Mouse (Mus musculus) gastrocnemius, adult 2 months (tissue): ENCODE results near the gene Gm1043. TPM values are rescaled to one million over a fixed set of nuclear protein-coding genes. Genes with fewer than 3 reads are reported as not detected.
A peak's percentile ranks its signal among the peaks of the same experiment; 100 is the strongest.

Experiments used
- DNase-seq: peaks from one replicate; pipeline ENCODE4 v3.0.0; 2022
- H3K27ac ChIP-seq: fragments of 200-600 bp; 2 replicates; pipeline ENCODE4 v1.8.1; 2022; ENCODE audit warnings: mild to moderate bottlenecking
- H3K4me3 ChIP-seq: fragments of 200-600 bp; 2 replicates; pipeline ENCODE4 v1.8.1; 2022; ENCODE audit warnings: mild to moderate bottlenecking, moderate library complexity
- CTCF ChIP-seq: fragments of 200-600 bp; IDR thresholded peaks from 2 replicates; pipeline ENCODE4 v1.8.1; 2022; ENCODE audit warnings: antibody characterized with exemption, mild to moderate bottlenecking, moderate library complexity
- intact Hi-C: fragments of 180-260 bp; cut with DNase I; formaldehyde crosslinking; loops from one replicate; pipeline ENCODE4 v1.15.1; 2025
- total RNA-seq, 2 experiments: library from RNA; stranded (reverse); gene quantifications; 2 replicates each; pipeline ENCODE4 v1.2.3; 2021

The Gm1043 gene
- total RNA-seq, 2 experiments from 2014 or later, result not detected

- no peak overlapping the region for H3K27ac ChIP-seq
Measured at GRCm38 (mm10) chr5:37246138-37246910, 161.2 kb downstream of the Gm1043 start.

GRCm38 (mm10) chr5:37247456-37247855 is 162.3 kb downstream of the Gm1043 start:
- no peak for TF ChIP-seq CTCF
- no peak overlapping the region for H3K27ac ChIP-seq
- intact Hi-C loops, result no loop called here
- no peak for DNase-seq
- H3K4me3 ChIP-seq, result no peak overlapping the region

More at GRCm38 (mm10) chr5:37246138-37246910, 161.2 kb downstream of the Gm1043 start:
- no peak for DNase-seq
- H3K4me3 ChIP-seq, result peak overlapping the region; percentile 71
- intact Hi-C loops, result no loop called here
- TF ChIP-seq CTCF, result no peak

GRCm38 (mm10) chr5:37248870-37249269 is 163.7 kb downstream of the Gm1043 start:
- H3K27ac ChIP-seq, result no peak overlapping the region
- TF ChIP-seq CTCF, result no peak
- no peak overlapping the region for H3K4me3 ChIP-seq
- intact Hi-C loops, result no loop called here
- DNase-seq, result no peak

DNA sequence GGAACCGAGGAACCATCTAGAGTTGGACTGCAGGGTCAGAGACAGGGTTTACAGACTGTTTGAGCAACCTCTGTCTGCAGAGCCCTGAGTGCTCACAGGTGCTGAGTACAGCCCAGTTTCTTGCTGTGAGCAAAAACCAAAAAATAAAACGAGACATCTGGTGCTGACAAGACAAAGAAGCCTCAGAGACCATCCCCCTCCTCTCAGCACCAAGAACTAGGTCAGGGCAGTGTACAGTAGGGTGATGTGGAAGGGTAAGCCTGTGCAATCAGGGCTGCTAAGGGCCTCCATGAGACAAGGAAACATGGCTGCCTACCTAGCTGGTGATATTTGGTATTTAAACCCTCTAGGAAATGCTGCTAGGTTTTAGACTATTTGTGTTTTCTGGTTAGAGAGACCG is 166.4 kb downstream of the Gm1043 start:
- H3K4me3 ChIP-seq, result no peak overlapping the region
- no peak overlapping the region for H3K27ac ChIP-seq
- intact Hi-C loops, result no loop called here
- TF ChIP-seq CTCF, result no peak
- no peak for DNase-seq

DNA sequence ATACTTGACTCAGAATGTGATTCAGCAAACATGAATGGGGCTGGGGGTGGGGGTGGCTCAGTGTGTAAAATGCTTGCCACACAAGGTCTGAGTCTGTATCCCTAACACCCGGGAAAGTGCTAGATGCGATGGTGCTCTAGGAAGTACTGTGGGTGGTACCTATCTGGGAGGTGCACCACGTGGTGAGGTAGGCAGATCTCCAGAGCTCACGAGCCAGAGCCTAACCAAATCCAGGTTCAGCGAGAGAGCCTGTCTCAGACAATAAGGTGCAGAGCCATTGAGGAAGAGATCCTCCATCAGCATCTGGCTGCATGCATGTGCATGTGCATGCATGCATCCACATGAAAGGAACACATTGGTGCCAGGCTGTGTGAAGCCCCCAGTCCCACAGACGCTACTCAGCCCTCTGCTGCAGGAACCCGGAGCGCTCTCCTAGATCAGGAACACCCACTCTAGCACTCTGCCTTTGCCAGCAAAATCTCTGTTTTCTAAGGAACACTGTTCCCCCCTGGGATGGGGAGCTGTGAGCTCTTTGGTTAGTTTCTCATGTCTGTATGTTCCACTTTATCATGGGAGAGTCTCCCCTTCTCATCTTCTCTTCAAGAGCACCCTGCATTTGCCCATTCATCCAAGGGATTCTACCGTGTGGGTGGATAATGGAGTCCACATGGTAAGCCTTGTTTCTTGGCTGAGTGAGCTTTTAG is 167.1 kb downstream of the Gm1043 start:
- intact Hi-C loops, result no loop called here
- no peak for DNase-seq
- no peak for TF ChIP-seq CTCF
- no peak overlapping the region for H3K4me3 ChIP-seq
- H3K27ac ChIP-seq, result no peak overlapping the region

DNA sequence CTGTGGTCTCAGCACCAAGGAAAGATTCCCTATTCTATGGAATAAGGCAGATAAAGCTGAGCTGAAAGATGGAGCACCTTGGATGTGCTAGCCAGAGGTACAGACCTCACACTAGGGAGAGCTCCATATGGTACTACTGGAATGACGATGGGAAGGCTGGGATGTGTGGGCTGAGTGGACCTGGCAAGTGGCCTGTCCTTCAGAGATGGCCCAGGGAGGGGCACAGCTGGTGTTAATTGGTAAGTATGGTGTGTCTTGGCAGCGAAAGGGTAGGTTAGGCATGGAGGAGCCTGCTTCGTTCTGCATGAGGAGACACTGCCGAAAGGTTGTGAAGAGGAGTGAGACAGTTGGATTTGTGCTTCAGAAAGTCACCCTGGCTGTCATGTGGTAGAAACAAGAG is 169.4 kb downstream of the Gm1043 start:
- intact Hi-C loops, result no loop called here
- DNase-seq, result no peak
- H3K27ac ChIP-seq, result no peak overlapping the region
- no peak overlapping the region for H3K4me3 ChIP-seq
- no peak for TF ChIP-seq CTCF

- Histone ChIP-seq H3K4me3 (no peak overlapping the region), H3K27ac (no peak overlapping the region)
- no peak for TF ChIP-seq CTCF
- intact Hi-C loops, result no loop called here
- DNase-seq, result no peak
Measured at GRCm38 (mm10) chr5:37256823-37257222, 171.7 kb downstream of the Gm1043 start.

GRCm38 (mm10) chr5:37257243-37257642 is 172.1 kb downstream of the Gm1043 start:
- H3K27ac ChIP-seq, result no peak overlapping the region
- no peak for TF ChIP-seq CTCF
- DNase-seq, result peak; percentile 23
- H3K4me3 ChIP-seq, result no peak overlapping the region
- intact Hi-C loops, result no loop called here

DNA sequence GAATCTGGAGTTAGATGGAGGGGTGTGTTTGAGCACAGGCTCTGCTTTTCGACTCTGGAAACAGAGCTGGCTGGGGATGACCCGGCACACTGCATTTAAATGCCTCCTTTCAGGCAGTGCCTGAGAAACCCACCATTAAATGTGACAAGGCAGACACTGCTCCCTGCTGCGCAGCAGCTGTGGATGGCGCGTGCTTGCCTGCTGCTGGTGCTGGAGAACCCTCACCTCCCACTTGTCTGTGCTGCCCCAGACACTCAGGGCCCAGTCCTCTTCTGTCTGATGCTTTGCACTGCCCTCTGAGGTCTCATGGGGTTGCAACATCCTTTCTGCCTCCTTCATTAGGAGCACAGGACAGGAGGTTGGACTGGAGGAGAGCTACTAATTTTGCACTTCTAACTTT is 176.6 kb downstream of the Gm1043 start:
- Histone ChIP-seq H3K4me3 (no peak overlapping the region), H3K27ac (no peak overlapping the region)
- no peak for TF ChIP-seq CTCF
- intact Hi-C loops, result no loop called here
- no peak for DNase-seq

DNA sequence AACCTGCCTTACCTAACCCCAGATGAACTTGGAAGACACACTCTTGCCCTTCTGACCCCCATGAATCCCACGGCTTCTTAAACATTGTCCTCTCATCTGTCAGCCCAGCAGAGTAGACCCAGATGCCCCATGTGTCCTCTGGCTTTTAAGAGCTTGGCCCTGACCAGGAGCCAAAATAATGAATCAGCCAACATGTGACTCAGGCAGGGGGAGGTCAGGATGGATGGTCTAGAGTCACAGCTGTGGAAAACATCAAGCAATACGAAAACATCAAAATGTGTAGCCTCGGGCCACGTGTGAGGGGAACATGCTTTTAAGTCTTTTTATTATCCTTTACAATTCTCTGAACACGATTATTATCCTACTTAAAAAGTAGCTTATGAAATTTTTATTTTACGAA is 178.6 kb downstream of the Gm1043 start:
- no peak for TF ChIP-seq CTCF
- no peak for DNase-seq
- no peak overlapping the region for H3K4me3 ChIP-seq
- H3K27ac ChIP-seq, result no peak overlapping the region
- intact Hi-C loops, result no loop called here

Other genes starting within 250 kb of the Gm1043 start
- under 1 TPM; 0.17 to 0.18 TPM for gene Ppp2r2c, start 216.9 kb upstream of the Gm1043 start, total RNA-seq
- gene Wfs1, start 96.2 kb upstream of the Gm1043 start, total RNA-seq, result 10 to 100 TPM; 49.9 to 86.0 TPM
- under 1 TPM; 0.18 to 0.56 TPM for gene Crmp1, start 156.6 kb downstream of the Gm1043 start, total RNA-seq